Mouse (Mus musculus): ENCODE measurements around the gene Fars2.

Fars2 gene

DNA sequence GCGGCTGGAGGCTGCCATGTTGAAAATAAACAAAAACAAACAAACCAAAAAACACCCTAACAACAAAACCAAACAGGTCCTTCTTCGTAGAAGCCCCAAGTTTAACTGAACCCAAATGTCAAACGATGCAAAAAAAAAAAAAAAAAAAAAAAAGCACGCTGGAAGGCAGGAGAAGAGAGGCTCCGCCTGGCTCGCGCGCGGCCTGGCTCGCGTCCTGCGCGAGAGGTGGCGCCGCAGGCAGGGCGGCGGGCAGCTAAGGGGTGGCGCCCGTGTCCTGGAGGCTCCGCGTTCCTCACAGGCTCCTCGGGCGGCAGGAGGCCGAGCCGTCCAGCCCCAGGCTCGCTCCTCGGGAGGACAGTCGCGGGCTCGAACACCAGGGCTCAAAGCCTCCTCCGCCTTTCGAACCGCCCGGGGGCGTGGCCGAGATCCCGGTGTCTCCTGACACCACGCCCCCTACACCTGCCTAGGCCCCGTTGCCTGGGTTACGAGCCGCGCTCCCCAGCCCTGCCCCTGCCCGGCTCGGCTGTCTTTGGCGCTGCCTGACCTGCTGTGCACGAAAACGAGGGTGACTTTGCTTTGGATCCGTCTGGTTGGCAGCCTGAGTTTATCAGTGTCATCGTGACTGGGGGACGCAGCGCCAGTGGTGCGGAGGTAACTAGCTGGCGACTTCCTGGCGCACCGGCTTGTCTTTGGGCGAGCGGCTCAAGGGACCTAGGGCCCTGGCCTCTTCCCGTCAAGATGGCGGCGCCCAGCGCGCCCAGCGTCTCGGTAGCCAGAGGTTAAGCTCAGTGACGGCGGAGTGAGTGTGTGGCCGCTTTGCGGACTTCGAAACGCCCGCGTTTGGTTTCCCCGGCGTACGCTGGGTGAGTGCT lies at the start of gene Fars2, which contains the start of gene Lyrm4:
Fars2 (plus strand) TSS at position 270 of the 872 bp plus-strand sequence.
Lyrm4 (minus strand) TSS at position 384 of the 872 bp plus-strand sequence.
- peak; percentile 98 to 99 for DNase-seq

- no peak for DNase-seq
Measured at GRCm38 (mm10) chr13:36074484-36074883, 42.7 kb upstream of the Fars2 start.

DNA sequence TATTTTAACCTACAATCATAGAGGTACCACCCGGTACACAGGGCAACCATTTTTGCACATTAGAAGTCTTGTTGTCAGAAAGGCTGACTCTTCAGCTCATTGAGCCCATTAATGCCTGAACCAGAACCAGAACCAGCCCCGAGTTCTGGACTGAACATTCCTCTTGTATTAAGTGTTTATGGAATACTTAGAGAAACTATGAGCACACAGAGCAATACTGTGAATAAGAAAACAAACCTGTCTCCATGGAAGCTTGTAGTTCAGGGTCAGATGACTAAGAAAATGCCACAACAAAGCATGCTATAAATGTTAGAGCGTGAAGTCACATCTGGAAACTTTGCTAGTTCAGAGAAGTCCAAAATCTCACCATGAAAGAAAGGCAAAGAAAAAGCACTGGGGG lies 35.6 kb upstream of the Fars2 start:
- no peak for DNase-seq

DNA sequence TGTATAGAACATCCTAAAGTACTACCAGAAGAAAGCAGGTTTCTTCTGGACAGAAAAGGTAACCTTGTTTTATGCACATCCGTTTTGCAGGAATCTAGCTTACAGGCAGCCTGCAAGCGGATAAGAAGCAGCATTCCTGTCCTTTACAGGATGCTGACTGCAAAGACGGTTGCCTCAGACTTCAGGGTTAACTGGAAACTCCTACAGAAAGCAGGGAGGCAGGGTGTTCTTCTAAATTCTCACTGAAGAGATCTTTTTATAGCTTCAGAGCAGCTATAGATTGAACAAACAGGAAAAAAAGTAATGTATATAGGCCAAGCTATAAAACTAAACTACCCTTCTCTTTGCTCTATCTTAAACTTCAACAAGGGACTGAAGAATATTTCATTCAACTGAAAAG lies 32.5 kb upstream of the Fars2 start:
- no peak for DNase-seq

DNA sequence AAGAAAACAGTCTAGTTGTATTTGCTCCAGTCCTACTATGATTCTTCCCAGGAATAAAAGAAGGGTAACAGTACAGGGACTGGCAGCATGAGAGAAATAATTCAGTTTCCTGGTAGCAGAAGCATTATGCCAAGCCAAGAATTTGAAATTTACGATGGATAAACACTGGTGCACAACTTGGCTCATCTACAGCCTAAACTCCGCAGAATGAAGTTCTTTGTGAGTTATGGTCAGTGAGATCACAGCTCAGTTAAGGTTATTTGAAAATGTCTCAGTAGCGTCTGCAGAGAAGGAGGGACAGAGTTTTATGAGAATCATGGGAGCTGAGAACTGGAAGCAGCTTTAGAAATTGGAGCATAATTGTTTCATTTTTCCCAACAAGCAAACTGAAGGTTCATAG lies 31.2 kb upstream of the Fars2 start:
- DNase-seq = no peak

GRCm38 (mm10) chr13:36086608-36087391 lies 30.4 kb upstream of the Fars2 start:
- DNase-seq = no peak

DNA sequence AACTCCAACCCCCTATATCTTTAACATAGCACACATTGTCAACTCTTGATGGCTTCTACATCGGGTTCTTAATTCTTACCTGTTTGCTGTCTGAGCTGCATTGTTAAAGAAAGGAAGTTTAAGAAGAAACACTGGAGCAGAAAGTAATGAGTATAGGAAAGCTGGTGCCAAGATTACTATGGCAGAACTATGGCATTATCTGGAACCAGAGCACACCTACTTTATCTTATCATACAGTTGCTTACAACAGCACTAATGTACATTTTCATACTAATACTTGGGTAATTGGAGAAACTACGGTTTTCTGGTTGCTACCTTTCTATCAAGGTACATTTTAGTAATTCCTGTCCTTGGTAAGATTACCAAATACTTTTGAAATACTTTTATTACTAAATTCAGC lies 29.8 kb upstream of the Fars2 start:
- no peak for DNase-seq

DNA sequence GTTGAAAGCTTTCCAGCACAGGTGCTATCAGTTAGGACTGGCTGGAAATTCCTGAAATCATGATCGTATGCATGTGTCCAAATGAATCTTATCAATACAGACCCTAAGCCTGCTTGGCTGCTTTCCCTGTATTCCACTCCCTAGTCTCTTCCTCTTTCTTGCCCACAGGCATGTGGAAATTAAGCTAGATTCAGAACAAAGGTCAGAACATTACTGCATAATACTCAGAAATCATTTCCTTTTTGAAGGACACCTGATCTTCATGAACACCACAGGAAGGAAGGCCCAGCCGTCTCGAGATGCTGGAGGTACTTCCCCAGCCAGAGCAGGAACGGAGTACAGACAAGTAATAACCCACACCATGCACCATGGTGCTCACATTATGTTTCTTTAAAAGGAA lies 29.0 kb upstream of the Fars2 start:
- DNase-seq = no peak

GRCm38 (mm10) chr13:36096684-36097383 lies 20.4 kb upstream of the Fars2 start:
- no peak for DNase-seq

- DNase-seq = no peak
Measured at GRCm38 (mm10) chr13:36105591-36105990, 11.6 kb upstream of the Fars2 start.

DNA sequence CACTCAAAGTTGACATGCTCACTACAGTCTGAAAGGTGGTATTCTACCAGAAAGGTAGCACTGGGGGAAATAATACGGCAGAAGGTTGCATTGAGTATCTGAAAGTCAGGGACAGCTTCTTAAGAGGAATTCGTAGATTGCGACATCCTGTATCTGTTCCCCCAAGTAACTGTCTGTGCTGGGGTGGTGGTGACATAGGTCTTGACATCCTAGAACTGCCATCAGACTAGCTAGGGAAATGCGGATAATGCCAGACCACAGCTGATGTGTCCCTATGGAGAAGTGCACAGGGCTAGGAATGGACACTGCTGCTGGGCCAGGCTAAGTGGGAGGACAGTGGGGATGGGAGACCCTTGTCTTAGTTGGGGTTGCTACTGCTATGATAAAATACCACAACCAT lies 8.7 kb upstream of the Fars2 start:
- no peak for DNase-seq

DNA sequence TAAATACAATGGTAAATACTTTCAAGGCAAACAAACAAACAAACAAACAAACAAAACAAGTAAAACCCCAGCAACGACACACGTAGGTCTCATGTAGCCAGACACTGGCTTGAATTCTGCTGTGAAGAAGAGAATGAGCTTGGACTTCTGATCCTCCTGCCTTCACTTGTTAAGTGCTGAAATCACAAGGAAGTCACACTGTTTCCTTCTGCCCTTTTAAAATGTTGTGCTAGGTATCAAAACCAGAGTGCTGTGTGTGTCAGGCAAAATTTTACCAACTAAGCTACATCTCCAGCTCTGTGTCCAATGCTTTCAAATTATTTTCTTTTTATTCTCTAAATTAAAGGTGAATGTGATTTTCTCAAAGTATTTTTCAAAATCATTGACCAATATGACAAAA lies 5.9 kb upstream of the Fars2 start:
- peak in 1 of 2 experiments; percentile 35 for DNase-seq

DNA sequence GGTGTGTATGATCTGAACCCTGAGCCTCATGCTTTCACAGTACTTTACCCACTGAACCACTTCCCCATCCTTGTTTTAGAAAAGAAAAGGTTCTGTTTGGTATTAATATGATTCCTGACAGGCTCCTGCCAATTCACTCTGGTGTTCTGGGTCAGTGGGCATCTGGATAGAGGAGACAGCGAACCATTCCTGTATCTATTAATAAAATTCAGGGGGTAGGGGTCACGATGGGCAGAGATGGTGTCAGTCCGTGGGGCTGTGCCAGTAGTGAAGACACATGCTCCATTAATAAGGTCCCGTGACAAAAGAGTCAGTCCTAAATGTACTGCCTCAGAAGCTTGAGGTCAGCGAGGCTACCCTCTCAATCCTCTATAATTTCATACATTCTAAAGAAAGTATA lies 4.0 kb upstream of the Fars2 start:
- DNase-seq = peak; percentile 57 to 59

DNA sequence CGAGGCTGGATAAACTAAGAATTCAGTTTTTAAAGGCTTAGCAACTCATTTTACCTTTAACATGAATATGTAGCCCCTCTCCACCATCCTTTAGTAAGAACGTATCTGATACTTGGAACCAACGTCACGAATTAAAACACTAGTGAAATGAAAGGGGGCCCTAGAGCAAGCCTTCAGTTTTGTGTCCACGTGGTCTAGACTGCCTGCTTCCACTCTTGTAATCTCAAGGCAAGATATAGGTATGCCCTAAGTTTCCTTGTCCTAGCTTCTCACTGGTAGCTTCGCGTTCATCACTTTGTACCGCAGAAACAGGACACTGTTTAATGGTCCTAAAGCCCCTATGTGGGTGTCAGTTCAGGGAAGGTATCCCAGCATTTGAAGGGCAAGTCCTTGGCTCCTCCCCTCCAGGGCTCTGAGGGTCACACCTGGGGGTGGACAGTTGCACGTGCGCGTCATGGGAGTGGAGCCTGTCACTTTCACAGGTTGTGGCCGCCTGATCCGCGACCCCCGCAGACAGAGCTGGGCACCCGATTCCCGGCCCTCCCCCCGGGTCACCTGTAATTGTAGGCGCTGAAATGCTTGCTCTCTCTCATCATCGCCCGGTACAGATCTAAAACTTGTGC lies 581 bp upstream of the Fars2 start:
- peak; percentile 51 to 70 for DNase-seq

- no peak for DNase-seq
Measured at GRCm38 (mm10) chr13:36119684-36120083, 2.5 kb downstream of the Fars2 start.

GRCm38 (mm10) chr13:36120606-36121005 lies 3.4 kb downstream of the Fars2 start:
- no peak for DNase-seq

DNA sequence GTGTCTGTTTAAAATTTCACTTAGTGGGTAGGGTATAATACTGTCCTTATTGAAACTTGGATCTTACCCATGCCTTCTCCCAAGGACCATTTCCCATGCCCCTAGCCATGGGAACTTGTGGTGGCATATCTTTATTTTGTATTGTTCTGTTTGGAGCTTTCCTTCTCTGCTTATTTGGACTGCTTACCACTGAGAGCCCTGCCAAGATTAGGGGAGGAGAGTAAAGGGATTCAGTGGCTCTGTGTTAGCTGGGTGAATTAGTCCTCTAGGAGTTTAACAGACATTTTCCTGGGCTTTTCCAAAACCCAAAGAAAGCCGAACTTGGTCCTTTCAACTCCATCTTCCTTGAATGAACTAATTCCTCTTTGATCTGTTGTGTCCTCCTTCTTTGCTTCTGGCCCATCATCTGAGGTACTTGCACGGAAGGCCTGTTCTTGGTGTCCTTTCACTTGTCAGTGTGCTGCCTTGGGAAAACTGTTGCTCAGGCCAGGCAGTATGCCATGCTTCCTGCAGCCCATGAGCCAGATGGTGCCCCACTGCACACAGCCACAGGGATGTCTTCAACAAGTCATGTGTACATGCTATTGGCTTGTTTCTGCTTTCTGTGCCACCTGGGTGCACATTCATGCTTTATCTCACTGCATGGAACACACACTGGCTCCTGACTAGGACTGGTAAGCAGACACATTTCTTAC lies 12.3 kb downstream of the Fars2 start:
- no peak for DNase-seq

- DNase-seq = no peak
Measured at GRCm38 (mm10) chr13:36131401-36131800, 14.2 kb downstream of the Fars2 start.

- DNase-seq = no peak
Measured at GRCm38 (mm10) chr13:36131992-36132649, 14.9 kb downstream of the Fars2 start.

DNA sequence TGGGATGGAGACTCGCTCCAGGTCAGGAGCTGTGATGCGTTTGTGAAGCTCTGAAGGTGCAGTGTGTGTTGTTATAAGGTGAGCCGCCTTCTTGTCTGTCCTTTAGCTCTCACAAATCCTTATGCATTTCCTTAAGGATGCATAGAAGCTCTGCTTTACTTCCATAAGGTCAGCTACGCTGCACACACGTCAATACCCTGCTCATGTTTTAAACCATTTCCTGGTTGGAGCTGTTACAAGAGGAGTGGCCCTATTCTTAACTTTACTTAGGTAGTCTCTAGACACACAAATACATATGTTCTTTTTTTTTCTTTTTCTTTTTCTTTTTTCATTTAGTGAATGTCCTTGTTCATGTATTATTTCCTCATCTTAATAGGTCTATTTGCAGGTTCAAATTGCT lies 22.5 kb downstream of the Fars2 start:
- DNase-seq = no peak

- no peak for DNase-seq
Measured at GRCm38 (mm10) chr13:36140247-36141016, 23.2 kb downstream of the Fars2 start.

All from kidney, postnatal 36 days (tissue).